Mouse (Mus musculus) liver, postnatal 0 days (tissue): ENCODE results near the gene Slc39a11.

ENCODE experiments used
- CTCF ChIP-seq: sonication (generic); IDR thresholded peaks from 2 replicates; pipeline ENCODE4 v1.5.1; 2016; ENCODE audit warnings: antibody characterized with exemption, low read depth
- EP300 ChIP-seq: IDR thresholded peaks from 2 replicates; pipeline ENCODE4 v1.6.1; 2016; ENCODE audit warnings: antibody characterized with exemption, low read depth, mild to moderate bottlenecking

DNA sequence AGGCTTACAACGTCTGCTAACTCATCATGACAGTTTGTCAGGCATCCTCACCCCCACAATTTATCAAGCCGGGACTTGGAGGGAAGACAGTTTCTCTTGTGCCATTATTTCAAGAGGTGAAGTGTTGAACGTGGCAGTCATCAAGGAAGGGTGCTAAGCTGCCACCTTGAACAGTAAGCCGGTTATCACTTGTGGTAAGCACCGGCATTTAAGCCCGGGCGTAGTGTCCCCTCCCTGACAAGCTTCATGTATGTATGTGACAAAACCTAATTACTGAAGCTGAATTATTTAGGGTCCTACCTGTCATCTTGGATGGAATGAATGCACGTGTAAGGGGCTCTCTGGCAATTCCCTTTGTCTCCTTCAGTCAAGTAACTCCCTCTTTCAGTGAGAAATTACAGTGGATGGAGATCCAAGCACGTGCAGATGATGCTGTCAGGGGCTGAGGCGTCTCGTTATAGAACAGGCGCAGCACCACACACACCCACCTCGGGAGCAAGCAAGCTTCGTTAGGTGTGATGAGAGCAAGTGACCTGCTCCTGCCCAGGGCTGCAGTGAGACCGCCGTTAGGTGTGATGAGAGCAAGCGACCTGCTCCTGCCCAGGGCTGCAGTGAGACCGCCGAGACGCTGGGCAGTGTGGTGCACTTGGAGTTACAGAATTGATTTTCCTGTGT lies 149.1 kb downstream of the Slc39a11 start:
- no peak for TF ChIP-seq CTCF
- TF ChIP-seq EP300: no peak
